Mouse (Mus musculus) testis, adult 2 months (tissue): Measurements from ENCODE around the gene Chdh.

Experiments
- CTCF ChIP-seq: fragments of 200-500 bp; IDR thresholded peaks from 2 replicates; pipeline ENCODE4 v1.5.1; 2012; ENCODE audit warnings: low read depth, mild to moderate bottlenecking, inconsistent platforms, low read length, moderate library complexity; ENCODE audit not compliant: control insufficient read depth, insufficient read depth, insufficient replicate concordance
- POLR2A ChIP-seq: fragments of 200-500 bp; IDR thresholded peaks from 2 replicates; pipeline ENCODE4 v1.6.1; 2012; ENCODE audit warnings: low read depth, mild to moderate bottlenecking, inconsistent platforms, low read length, moderate library complexity; ENCODE audit not compliant: control insufficient read depth

- TF ChIP-seq POLR2A, result no peak
- no peak for TF ChIP-seq CTCF
Measured at GRCm38 (mm10) chr14:30043356-30043940, 34.6 kb downstream of the Chdh start.
